Mouse (Mus musculus) G1E (cell line): ENCODE results near the gene Arl15. TPM values are rescaled to one million over a fixed set of nuclear protein-coding genes. Genes with fewer than 3 reads are reported as not detected.

Source experiments
- ATAC-seq: 2 replicates; pipeline ENCODE4 v1.8.0; 2016; ENCODE audit warnings: mild to moderate bottlenecking; ENCODE audit not compliant: insufficient number of reproducible peaks, poor library complexity, low FRiP score, severe bottlenecking; ENCODE audit errors: extremely low read depth
- DNase-seq: peaks from one replicate; pipeline ENCODE4 v3.0.0; 2012; ENCODE audit warnings: low spot score
- H3K27me3 ChIP-seq: 2 replicates; pipeline ENCODE4 v1.6.1; 2012; ENCODE audit warnings: mild to moderate bottlenecking, low read length, inconsistent platforms; ENCODE audit not compliant: insufficient read depth
- H3K36me3 ChIP-seq: replicated peaks from 2 replicates; pipeline ENCODE3; 2012; ENCODE audit warnings: mild to moderate bottlenecking, inconsistent platforms
- H3K4me1 ChIP-seq: 2 replicates; pipeline ENCODE4 v1.6.1; 2012; ENCODE audit warnings: low read depth, low read length, inconsistent platforms, mixed read lengths; ENCODE audit not compliant: insufficient read depth
- H3K4me3 ChIP-seq: 2 replicates; pipeline ENCODE4 v1.5.1; 2012; ENCODE audit warnings: low read depth, mild to moderate bottlenecking, inconsistent platforms, low read length, moderate library complexity, mixed read lengths
- H3K9me3 ChIP-seq: replicated peaks from 2 replicates; pipeline ENCODE4 v1.6.1; 2012; ENCODE audit warnings: inconsistent platforms
- CTCF ChIP-seq: IDR thresholded peaks from 2 replicates; pipeline ENCODE4 v1.5.1; 2012; ENCODE audit warnings: low read depth, low read length, inconsistent platforms, mixed read lengths
- GATA1 ChIP-seq: IDR thresholded peaks from 2 replicates; pipeline ENCODE4 v1.6.1; 2012; ENCODE audit warnings: borderline replicate concordance, low read length, inconsistent platforms, mixed read lengths
- GATA2 ChIP-seq: IDR thresholded peaks from 2 replicates; pipeline ENCODE4 v1.6.1; 2012; ENCODE audit warnings: low read depth, low read length, inconsistent platforms, borderline replicate concordance
- POLR2AphosphoS5 ChIP-seq: IDR thresholded peaks from 2 replicates; pipeline ENCODE4 v1.6.1; 2012; ENCODE audit warnings: low read depth, low read length, inconsistent platforms; ENCODE audit not compliant: insufficient replicate concordance
- TAL1 ChIP-seq: conservative IDR thresholded peaks from 2 replicates; pipeline ENCODE4 v1.6.1; 2012; ENCODE audit warnings: low read depth, low read length, inconsistent platforms, mixed read lengths
- polyA plus RNA-seq: library from polyadenylated mRNA; stranded (reverse); fragments of >175 nt; gene quantifications from 2 replicates; pipeline ENCODE4 v1.2.3, GENCODE M21; 2012
- total RNA-seq, 2 experiments: library from RNA; stranded (forward) in 1 of 2; stranded (reverse) in 1 of 2; fragments of 200-1000 nt in 1 of 2; fragments of >200 nt in 1 of 2; fragmentation: Nextera tagmentation in 1 of 2; gene quantifications; 2 replicates each; pipeline ENCODE4 v1.2.3; 2014 to 2017

The Arl15 gene
- total and polyA plus RNA-seq, 3 experiments: 3.2 to 73.8 (median 64.0) TPM

DNA sequence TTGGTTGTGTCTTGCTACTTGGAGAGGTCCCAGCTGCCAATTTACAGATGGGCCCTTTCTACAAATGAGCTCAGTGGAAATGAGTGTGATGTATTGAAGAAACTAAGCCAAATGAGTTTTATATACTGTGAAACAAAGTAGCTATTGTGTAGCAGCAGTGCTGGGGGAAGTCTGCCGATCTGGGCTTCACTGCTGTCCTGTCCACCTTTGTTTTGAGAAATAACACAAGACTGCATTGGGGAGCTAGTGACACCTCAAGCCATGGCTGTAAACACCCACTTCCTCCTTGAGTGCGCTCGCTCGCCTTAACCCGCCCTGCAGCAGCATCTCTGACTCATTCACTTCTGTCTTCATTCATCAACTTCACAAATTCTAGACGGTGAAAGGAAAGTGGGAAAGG is 189.3 kb downstream of the Arl15 start:
- Histone ChIP-seq H3K4me3 (no peak overlapping the region), H3K27me3 (no peaks in the 10 kb centered on the region), H3K9me3 (peaks cover 2% of the 10 kb centered on the region; the same call in 1 of the 2 replicates), H3K36me3 (peaks cover 86% of the 10 kb centered on the region), H3K4me1 (peaks cover 9% of the 10 kb centered on the region; the same call in 1 of the 2 replicates)
- DNase-seq (no peak), ATAC-seq (no peak)
- TF ChIP-seq POLR2AphosphoS5 (no peak), GATA2 (no peak), TAL1 (no peak), GATA1 (no peak), CTCF (no peak)

DNA sequence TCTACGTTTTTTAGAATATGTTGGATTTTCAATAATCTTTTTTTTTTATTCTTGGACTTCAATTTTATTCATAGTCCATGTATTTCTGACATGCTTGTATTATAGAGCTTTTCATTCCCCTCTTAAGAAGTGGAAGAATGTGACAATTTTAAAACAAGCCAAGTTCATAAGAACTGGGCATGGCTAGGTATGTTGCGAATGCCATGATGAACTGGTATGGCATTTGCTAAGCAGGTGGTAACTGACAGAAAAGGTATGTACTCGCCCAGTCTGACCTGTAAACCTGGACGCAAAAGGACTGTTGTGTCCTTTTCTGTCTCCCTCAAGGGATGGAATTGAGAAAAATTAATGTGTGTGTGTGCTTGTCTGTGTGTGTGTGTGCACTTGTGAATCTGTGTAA is 190.2 kb downstream of the Arl15 start:
- peaks cover 6% of the 10 kb centered on the region; the same call in 1 of the 2 replicates for H3K9me3 ChIP-seq
- ATAC-seq: no peak

DNA sequence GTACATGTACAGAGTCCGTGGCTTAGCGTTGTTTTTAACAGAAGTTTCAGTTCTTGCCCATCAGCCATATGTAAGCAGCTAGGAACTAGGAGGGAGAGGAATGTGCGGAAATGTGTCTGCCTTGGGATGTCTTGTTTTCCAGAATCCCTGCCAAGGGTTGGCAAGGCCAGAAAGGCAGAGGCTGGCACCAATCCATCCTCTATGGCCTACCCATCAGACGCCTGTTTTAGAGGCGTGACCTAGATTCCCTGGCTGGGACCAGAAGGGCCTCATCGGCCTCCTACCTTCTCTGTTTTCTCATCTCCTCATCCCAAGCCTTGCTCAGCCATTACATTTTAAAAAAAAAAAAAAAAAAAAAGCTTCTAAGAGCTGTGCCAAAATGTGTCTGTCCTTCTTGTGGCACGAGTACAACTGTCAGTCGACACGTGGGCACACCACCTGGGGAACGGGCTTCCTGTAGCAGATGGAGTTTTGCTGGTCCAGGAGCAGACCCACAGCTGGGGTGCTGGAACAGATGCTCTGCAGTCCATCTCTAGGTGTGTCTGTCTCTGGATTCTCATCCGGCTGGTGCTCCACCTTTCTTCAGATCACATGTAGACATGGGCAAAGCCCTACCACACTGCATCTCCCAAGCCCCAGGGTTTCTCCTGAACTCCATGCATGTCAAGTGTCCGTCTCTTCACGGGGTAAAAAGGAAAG is 192.7 kb downstream of the Arl15 start:
- peaks cover 6% of the 10 kb centered on the region; the same call in 1 of the 2 replicates for H3K9me3 ChIP-seq
- no peaks in the 10 kb centered on the region for H3K27me3 ChIP-seq
- no peak for DNase-seq
- no peak for TF ChIP-seq TAL1
- no peak for TF ChIP-seq POLR2AphosphoS5
- TF ChIP-seq CTCF: no peak
- no peak for TF ChIP-seq GATA1
- H3K36me3 ChIP-seq: peaks cover 86% of the 10 kb centered on the region
- peaks cover 3% of the 10 kb centered on the region; the same call in 1 of the 2 replicates for H3K4me1 ChIP-seq
- H3K4me3 ChIP-seq: no peak overlapping the region
- no peak for ATAC-seq

More for the DNA sequence above, 190.2 kb downstream of the Arl15 start:
- no peak overlapping the region for H3K4me3 ChIP-seq
- H3K36me3 ChIP-seq: peaks cover 88% of the 10 kb centered on the region
- peaks cover 6% of the 10 kb centered on the region; the same call in 1 of the 2 replicates for H3K4me1 ChIP-seq
- H3K27me3 ChIP-seq: no peaks in the 10 kb centered on the region
- DNase-seq: no peak
- TF ChIP-seq GATA1 (no peak), POLR2AphosphoS5 (no peak), TAL1 (no peak), GATA2 (no peak), CTCF (no peak)

GRCm38 (mm10) chr13:113990247-113990646 is 195.9 kb downstream of the Arl15 start:
- Histone ChIP-seq H3K4me1 (peaks cover 4% of the 10 kb centered on the region; the same call in 1 of the 2 replicates), H3K9me3 (peaks cover 6% of the 10 kb centered on the region; the same call in 1 of the 2 replicates), H3K27me3 (no peaks in the 10 kb centered on the region), H3K4me3 (no peak overlapping the region), H3K36me3 (peaks cover 95% of the 10 kb centered on the region)
- DNase-seq: no peak
- ATAC-seq: no peak
- TF ChIP-seq GATA1: no peak
- no peak for TF ChIP-seq CTCF
- no peak for TF ChIP-seq GATA2
- TF ChIP-seq TAL1: no peak
- no peak for TF ChIP-seq POLR2AphosphoS5

DNA sequence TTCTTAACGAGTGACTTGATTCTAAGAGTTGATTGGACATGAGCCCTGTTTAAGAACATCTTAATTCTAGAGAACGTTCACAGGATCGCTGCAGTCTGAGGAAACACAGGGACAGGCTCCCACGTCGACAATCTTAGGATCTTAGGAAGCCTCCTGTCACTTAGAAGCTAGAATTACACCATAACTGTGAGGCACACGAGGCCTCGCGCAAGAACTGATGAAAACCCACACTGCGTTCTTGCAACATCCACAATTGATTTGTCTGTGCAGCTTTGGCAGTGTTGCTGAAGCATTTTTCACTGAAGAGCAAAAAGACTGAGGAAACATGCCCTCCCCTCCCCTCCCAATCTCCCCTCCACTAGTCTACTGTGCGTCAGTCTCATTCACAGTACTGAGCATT is 196.4 kb downstream of the Arl15 start:
- TF ChIP-seq CTCF (no peak), GATA2 (no peak), POLR2AphosphoS5 (no peak), TAL1 (no peak), GATA1 (no peak)
- peaks cover 93% of the 10 kb centered on the region for H3K36me3 ChIP-seq
- no peak overlapping the region for H3K4me3 ChIP-seq
- ATAC-seq: no peak
- DNase-seq: no peak
- no peaks in the 10 kb centered on the region for H3K27me3 ChIP-seq
- H3K4me1 ChIP-seq: peaks cover 4% of the 10 kb centered on the region; the same call in 1 of the 2 replicates
- H3K9me3 ChIP-seq: peaks cover 6% of the 10 kb centered on the region; the same call in 1 of the 2 replicates

- ATAC-seq: no peak
- peaks cover 4% of the 10 kb centered on the region; the same call in 1 of the 2 replicates for H3K4me1 ChIP-seq
- peaks cover 6% of the 10 kb centered on the region; the same call in 1 of the 2 replicates for H3K9me3 ChIP-seq
- peaks cover 91% of the 10 kb centered on the region for H3K36me3 ChIP-seq
- no peak overlapping the region for H3K4me3 ChIP-seq
- DNase-seq: no peak
- TF ChIP-seq POLR2AphosphoS5 (no peak), GATA1 (no peak), TAL1 (no peak), CTCF (no peak), GATA2 (no peak)
- no peaks in the 10 kb centered on the region for H3K27me3 ChIP-seq
Observed at GRCm38 (mm10) chr13:113993066-113993465, 198.8 kb downstream of the Arl15 start.
